Mouse (Mus musculus): ENCODE measurements around the gene Vamp9. TPM values are rescaled to one million over a fixed set of nuclear protein-coding genes. Genes with fewer than 3 reads are reported as not detected.

Gene Vamp9
- 0.25 and 0.30 TPM in 2 replicates for polyA plus RNA-seq (2016; fragmentation: Nextera tagmentation; extraction: Ambion mirVana)

DNA sequence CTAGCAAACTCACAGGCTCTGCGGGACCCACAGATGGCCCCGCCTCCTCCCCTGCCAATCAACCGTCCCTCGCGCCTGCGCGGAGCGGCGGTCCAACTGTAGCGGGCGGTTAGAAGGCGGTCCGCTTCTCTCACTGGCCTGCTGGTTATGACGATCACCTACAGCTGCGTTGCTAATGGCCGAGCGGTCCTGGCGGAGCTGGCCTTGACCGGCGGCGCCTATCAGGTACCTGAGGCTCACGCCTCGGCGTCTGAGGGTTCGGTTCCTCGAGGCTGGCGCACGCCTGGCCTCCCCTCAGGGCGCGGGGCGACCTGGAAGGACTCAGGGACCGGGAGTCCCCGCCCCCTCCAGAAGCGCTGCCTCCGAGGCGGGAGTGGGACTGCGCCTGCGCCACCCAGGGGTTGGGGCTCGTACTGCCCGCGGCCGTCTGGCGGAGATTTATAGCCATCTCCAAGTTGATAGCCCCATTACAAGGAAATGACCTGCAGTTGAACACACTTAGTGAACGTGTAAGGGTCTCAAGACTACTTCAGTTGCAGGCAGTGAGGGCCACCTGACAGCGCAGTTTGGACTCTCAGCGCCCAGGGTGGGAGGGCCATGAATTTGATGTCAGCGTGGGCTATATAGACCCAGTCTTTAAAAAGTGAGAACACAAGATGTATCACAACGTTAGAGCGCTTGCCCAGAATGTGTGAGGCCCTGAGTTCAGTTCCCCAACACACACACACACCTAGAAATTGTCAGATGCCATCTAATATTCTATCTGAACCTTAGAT, at the start of gene Vamp9:
TSS of gene Vamp9 (plus strand) at position 74 of the 776 bp plus-strand sequence.
- no peaks in the 10 kb centered on the region for H3K9me3 ChIP-seq
- 7% methylated on average over 49 of the region's 49 CpGs for WGBS

DNA sequence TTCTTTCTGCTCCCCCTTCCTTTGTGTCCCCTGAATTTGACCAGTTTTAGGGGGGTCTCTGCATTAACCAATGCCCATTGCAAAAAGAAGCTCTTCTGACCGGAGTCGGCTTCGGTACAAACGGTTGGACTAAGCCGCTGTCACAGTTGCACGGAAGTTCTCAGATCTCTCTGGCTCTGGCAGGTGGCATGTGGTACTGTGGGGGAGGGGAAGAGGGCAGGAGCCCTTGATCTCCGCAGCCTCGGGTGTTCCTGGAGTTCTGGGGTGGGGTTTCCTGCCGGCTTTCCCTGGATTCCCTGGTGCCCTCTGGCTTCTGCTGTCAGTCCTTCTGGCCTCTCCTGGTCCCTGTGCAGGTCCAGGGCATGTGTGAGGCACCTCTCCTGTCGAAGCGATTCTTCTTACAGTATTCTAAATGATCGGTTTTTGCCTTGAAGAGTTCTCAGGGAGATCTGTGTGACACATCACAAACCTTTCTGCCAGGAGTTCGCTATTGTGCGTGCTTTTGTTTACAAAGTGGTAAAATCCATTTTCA, 48.9 kb upstream of the Vamp9 start:
- Histone ChIP-seq H3K9me3 (no peaks in the 10 kb centered on the region), H3K4me3 (no peak overlapping the region), H3K27ac (peak overlapping the region; percentile 16; the same call in 1 of the 2 replicates), H3K4me1 (peaks cover 18% of the 10 kb centered on the region), H3K27me3 (ENCODE audit: poor library complexity, severe bottlenecking) (peaks cover 6% of the 10 kb centered on the region; the same call in 1 of the 2 replicates), H3K36me3 (replicated peaks) (no peaks in the 10 kb centered on the region)
- DNase-seq (ENCODE audit: extremely low spot score, low spot score): no peak
- 49% methylated on average over 14 of the region's 14 CpGs for WGBS

More for the DNA sequence above, at the start of gene Vamp9:
- H3K27me3 ChIP-seq (ENCODE audit: poor library complexity, severe bottlenecking): no peaks in the 10 kb centered on the region
- H3K4me1 ChIP-seq: peaks cover 9% of the 10 kb centered on the region; the same call in 1 of the 2 replicates
- peak; percentile 95 for DNase-seq (ENCODE audit: extremely low spot score, low spot score)
- peak within 1 kb of the TSS; percentile 70 for H3K4me3 ChIP-seq
- peak within 1 kb of the TSS; percentile 96 for H3K27ac ChIP-seq
- no peaks in the 10 kb centered on the region for H3K36me3 ChIP-seq (replicated peaks)

DNA sequence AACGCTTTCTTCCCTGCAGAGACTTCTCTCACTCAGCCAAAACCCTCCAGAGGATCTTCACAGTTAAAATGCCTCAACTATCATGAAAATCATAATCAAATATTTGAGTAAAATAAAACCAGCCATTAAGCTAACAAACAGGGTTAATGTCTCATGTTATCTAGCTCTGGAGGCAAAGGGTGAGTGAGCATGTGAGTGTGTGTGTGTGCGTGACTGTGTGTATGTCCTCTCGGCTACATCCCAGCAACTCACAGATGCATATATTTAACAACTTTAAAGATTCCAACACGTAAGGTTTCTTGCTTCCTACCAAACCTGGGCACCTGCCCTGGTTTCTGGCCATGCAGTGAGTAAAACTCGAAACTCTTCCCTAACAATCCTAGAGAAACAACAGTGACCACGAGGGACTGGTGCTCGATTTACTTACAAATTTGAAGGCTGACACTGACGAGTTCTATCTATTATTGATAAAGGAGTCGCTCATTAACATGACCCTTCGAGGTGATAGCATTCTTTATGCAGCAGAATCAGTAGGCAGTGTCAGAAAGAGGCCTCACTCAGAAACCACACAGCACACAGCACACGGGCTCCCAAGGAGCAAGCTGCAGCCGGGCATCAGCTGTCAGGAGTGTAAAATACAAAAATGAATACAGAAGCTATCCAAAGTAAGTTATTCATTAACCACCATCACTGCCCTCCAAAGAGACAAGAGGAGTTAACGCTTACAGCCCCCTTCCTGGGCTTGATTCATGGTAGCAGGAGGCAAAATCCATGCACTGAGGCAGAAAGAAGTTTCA, 46.2 kb upstream of the Vamp9 start:
- H3K36me3 ChIP-seq (replicated peaks): no peaks in the 10 kb centered on the region
- peaks cover 22% of the 10 kb centered on the region for H3K4me1 ChIP-seq
- no peak for DNase-seq (ENCODE audit: extremely low spot score, low spot score)
- no peak overlapping the region for H3K27ac ChIP-seq
- WGBS: 83% methylated on average over 13 of the region's 13 CpGs
- no peak overlapping the region for H3K4me3 ChIP-seq
- peaks cover 6% of the 10 kb centered on the region; the same call in 1 of the 2 replicates for H3K27me3 ChIP-seq (ENCODE audit: poor library complexity, severe bottlenecking)
- no peaks in the 10 kb centered on the region for H3K9me3 ChIP-seq

DNA sequence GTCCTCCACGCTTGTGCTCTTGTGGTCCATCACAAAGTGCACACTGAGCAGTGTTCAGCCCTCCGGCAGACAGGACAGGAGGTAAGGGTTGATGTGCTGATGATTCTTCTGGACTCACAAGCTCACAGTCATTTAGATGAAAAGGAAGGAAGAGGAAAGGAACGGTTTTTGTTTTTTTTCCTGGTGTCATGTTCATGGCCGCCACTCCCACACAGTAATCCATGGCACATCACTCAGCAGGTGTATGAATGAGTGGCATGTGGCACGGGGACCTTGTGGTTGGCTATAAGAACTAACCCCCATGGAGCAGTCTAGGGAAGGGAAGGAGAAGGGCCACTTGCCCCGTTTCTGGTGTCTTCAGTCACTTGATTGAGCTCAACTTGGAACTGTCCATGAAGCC, 44.2 kb upstream of the Vamp9 start:
- peaks cover 3% of the 10 kb centered on the region; the same call in 1 of the 2 replicates for H3K27me3 ChIP-seq (ENCODE audit: poor library complexity, severe bottlenecking)
- H3K4me1 ChIP-seq: peaks cover 13% of the 10 kb centered on the region
- 85% methylated on average over 6 of the region's 6 CpGs for WGBS
- DNase-seq (ENCODE audit: extremely low spot score, low spot score): no peak
- H3K27ac ChIP-seq: no peak overlapping the region
- no peaks in the 10 kb centered on the region for H3K9me3 ChIP-seq
- H3K36me3 ChIP-seq (replicated peaks): no peaks in the 10 kb centered on the region
- no peak overlapping the region for H3K4me3 ChIP-seq

DNA sequence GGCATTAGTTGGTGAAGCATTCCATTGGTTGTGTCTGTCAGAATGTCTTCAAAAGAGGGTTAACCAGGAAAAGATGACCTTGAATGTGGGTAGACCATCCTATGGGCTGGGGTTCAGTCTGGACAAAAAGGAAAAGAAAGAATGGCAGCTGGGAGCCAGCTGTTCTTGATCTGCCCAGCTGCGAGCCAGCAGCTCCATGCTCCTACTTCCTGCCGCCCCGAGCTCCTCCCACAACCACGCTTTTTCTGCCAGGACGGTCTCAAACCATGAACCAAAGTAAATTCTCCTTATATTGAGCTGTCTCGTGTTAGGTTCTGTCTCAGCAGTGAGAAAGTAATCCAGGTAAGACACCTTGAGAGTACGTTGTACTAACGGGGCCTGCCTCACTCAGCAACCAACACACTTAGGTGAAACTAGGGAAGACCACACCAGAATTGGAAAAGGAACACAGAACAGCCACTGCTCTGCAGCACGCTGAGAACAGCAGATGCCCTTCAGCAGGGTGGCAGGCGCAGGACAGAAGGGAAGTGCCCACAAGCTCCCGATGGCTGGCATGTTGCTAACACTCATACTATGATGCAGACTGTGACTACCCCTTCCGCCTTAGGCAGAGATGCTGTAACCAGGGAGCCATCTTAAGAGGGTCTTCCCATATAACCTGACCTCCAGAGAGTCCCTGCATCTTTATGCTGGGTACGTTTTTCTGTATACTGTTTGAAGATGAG, 42.2 kb upstream of the Vamp9 start:
- no peak overlapping the region for H3K27ac ChIP-seq
- H3K9me3 ChIP-seq: no peaks in the 10 kb centered on the region
- H3K4me3 ChIP-seq: no peak overlapping the region
- no peak for DNase-seq (ENCODE audit: extremely low spot score, low spot score)
- H3K4me1 ChIP-seq: 0 out of 2 replicates have a peak, but pooled peaks cover 7% of the 10 kb centered on the region
- 82% methylated on average over 13 of the region's 13 CpGs for WGBS
- no peaks in the 10 kb centered on the region for H3K36me3 ChIP-seq (replicated peaks)
- H3K27me3 ChIP-seq (ENCODE audit: poor library complexity, severe bottlenecking): no peaks in the 10 kb centered on the region

DNA sequence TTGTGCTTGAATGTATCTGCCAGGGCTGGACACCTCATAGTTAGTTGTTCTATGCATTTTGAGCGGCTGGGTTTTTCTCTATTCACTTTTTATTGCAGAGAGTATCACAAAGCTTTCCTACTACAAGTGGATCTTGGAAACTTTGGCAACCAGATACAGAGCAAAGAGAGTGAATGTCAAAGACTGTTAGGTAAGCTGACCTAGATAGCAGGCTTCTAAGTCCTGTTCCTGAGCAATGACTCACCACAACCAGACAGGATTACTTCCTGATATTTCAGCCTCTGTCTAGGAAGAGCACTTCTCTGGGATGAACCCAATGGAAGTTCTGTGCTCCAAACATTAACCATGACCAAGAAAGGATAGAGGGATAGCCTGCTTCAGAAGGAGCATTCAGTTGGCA, 40.3 kb upstream of the Vamp9 start:
- no peak overlapping the region for H3K4me3 ChIP-seq
- no peak for DNase-seq (ENCODE audit: extremely low spot score, low spot score)
- H3K4me1 ChIP-seq: 0 out of 2 replicates have a peak, but pooled peaks cover 5% of the 10 kb centered on the region
- H3K36me3 ChIP-seq (replicated peaks): no peaks in the 10 kb centered on the region
- 96% methylated on average over 1 of the region's 1 CpGs for WGBS
- no peaks in the 10 kb centered on the region for H3K9me3 ChIP-seq
- no peaks in the 10 kb centered on the region for H3K27me3 ChIP-seq (ENCODE audit: poor library complexity, severe bottlenecking)
- H3K27ac ChIP-seq: no peak overlapping the region

DNA sequence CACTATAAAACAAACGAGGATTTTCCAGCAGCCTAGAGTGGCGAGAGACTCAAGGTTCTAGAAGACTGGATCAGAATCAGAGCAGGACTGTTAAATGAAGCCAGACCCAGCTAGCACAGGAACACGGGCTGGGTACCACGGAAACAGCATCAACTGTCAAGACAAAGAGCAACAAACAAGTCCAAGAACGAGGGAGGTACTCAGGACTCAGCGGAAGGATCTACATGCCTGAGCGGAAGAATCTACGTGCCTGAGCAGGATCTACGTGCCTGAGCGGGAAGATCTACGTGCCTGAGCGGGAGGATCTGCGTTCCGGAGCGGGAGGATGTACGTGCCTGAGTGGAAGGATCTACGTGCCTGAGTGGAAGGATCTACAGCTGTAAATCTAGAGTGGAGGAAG, 37.8 kb upstream of the Vamp9 start:
- Histone ChIP-seq H3K36me3 (replicated peaks) (no peaks in the 10 kb centered on the region), H3K9me3 (no peaks in the 10 kb centered on the region), H3K4me1 (0 out of 2 replicates have a peak, but pooled peaks cover 7% of the 10 kb centered on the region), H3K4me3 (no peak overlapping the region), H3K27ac (no peak overlapping the region), H3K27me3 (ENCODE audit: poor library complexity, severe bottlenecking) (no peaks in the 10 kb centered on the region)
- DNase-seq (ENCODE audit: extremely low spot score, low spot score): no peak
- WGBS: 95% methylated on average over 17 of the region's 17 CpGs

DNA sequence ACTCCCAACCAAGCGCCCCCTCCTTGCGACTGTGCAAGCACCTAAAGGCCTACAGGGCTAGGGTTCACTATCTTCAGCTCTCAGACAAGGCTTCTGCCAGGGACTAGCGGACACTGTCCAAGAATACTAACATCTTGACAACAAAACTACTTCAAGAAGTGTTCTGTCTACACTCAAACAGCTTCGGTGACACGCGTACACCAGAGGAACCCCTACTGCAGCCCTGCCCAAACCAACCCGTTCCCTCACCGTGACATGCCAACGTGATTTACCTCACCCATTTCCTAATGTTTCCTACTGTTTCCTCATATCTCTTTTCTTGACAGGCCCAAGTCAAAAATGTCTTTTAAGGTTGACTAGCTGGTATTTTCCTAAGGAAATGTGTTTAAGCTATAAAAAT, 37.1 kb upstream of the Vamp9 start:
- Histone ChIP-seq H3K4me1 (0 out of 2 replicates have a peak, but pooled peaks cover 7% of the 10 kb centered on the region), H3K27me3 (ENCODE audit: poor library complexity, severe bottlenecking) (no peaks in the 10 kb centered on the region), H3K36me3 (replicated peaks) (no peaks in the 10 kb centered on the region), H3K9me3 (no peaks in the 10 kb centered on the region), H3K4me3 (no peak overlapping the region), H3K27ac (no peak overlapping the region)
- no peak for DNase-seq (ENCODE audit: extremely low spot score, low spot score)
- 94% methylated on average over 9 of the region's 9 CpGs for WGBS

DNA sequence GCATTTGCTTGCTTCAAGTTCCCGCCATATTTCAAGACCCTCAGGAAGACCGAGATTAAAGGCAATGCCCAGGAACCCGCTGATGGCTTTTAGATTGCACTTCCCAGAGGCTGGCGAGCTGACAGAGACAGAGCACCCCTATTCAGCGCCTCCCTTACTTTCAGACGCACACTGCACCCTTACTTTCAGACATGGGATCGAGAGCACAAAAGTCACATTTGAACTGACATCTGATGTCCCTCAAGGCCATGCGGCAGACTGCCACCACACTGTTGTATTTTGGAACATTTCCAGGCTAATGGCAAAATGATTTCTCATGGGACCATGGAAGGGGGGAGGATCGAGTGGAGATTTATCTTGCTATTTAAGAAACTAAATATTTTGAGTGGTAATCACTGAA, 28.5 kb upstream of the Vamp9 start:
- peaks cover 3% of the 10 kb centered on the region; the same call in 1 of the 2 replicates for H3K9me3 ChIP-seq
- 0 out of 2 replicates have a peak, but pooled peaks cover under 1% of the 10 kb centered on the region for H3K4me1 ChIP-seq
- no peak overlapping the region for H3K4me3 ChIP-seq
- no peaks in the 10 kb centered on the region for H3K36me3 ChIP-seq (replicated peaks)
- no peaks in the 10 kb centered on the region for H3K27me3 ChIP-seq (ENCODE audit: poor library complexity, severe bottlenecking)
- no peak overlapping the region for H3K27ac ChIP-seq
- 84% methylated on average over 9 of the region's 9 CpGs for WGBS
- DNase-seq (ENCODE audit: extremely low spot score, low spot score): peak; percentile 11

DNA sequence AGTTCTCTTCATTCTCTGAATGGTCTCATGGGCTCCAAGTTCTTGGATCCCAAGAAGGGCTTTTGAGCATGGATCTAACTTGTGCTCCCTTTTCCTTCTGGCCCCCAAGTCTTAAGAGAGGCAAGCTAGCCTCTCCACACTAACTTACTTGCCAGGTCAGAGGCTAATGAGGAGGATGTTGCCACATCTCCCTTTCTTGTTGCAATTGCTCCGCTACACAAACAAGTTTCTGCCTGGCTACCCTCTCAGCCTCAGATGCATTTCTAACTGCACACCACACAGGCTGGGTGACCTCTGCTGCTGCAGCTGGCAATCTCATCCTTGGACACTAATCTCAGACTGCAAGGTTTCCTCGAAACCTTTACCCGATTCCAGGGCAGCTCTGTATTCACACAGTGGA, 23.6 kb upstream of the Vamp9 start:
- Histone ChIP-seq H3K36me3 (replicated peaks) (no peaks in the 10 kb centered on the region), H3K4me1 (no peaks in the 10 kb centered on the region), H3K4me3 (no peak overlapping the region), H3K27ac (no peak overlapping the region), H3K9me3 (no peaks in the 10 kb centered on the region), H3K27me3 (ENCODE audit: poor library complexity, severe bottlenecking) (no peaks in the 10 kb centered on the region)
- 91% methylated on average over 3 of the region's 3 CpGs for WGBS
- no peak for DNase-seq (ENCODE audit: extremely low spot score, low spot score)

DNA sequence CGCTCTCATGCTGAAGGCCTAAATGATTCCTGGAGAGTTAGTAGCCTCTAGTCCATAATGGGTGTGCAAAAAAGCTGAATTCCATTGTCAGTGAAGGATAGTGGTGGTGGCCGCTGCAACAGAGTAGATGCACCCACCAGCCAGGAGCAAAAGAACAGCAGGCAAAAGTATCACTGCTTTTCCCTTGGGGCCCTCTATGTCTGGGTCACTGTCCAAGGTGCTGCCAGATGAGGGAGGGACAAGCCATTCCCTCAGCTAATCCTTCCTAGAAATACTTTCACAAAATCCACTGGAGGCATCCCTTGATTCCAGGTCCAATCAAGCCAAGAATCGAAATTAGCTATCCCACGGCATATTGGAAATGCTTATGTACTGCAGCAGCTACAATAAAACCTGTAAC, 22.0 kb upstream of the Vamp9 start:
- no peak overlapping the region for H3K4me3 ChIP-seq
- H3K27ac ChIP-seq: no peak overlapping the region
- DNase-seq (ENCODE audit: extremely low spot score, low spot score): no peak
- no peaks in the 10 kb centered on the region for H3K27me3 ChIP-seq (ENCODE audit: poor library complexity, severe bottlenecking)
- no peaks in the 10 kb centered on the region for H3K9me3 ChIP-seq
- H3K36me3 ChIP-seq (replicated peaks): no peaks in the 10 kb centered on the region
- 90% methylated on average over 4 of the region's 4 CpGs for WGBS
- no peaks in the 10 kb centered on the region for H3K4me1 ChIP-seq

DNA sequence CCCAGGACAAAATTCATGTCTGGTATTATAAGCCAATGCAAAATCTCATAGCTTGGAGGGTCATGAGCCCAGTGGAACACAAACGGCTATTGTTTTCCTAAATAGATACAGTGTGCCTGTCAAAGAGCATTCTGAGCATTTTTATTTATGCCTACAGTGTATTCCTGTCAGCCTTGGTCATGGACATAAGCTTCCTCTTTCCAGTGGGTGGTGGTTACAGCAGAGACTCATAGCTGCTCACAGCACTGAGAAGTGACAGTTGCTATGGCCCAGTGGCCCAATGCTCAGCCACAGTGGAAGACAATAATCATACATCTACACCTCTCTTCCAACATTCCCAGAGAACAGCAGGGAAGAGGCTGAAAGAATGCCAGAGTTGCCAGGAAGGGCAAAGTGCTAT, 18.9 kb upstream of the Vamp9 start:
- Histone ChIP-seq H3K27ac (no peak overlapping the region), H3K4me1 (0 out of 2 replicates have a peak, but pooled peaks cover 3% of the 10 kb centered on the region), H3K36me3 (replicated peaks) (no peaks in the 10 kb centered on the region), H3K4me3 (no peak overlapping the region), H3K9me3 (no peaks in the 10 kb centered on the region), H3K27me3 (ENCODE audit: poor library complexity, severe bottlenecking) (no peaks in the 10 kb centered on the region)
- no peak for DNase-seq (ENCODE audit: extremely low spot score, low spot score)
- WGBS: 88% methylated on average over 1 of the region's 1 CpGs

Measured in forebrain, embryonic 10.5 days (tissue).